Mouse (Mus musculus) lung, postnatal 0 days (tissue): ENCODE measurements at regions not wholly inside any gene's neighbourhood (a gene's known extent, or its start where the extent isn't known, plus 50 kb on each side); places are given as distances from the start of the nearest gene placed in this dataset.

Experiments used
- CTCF ChIP-seq: IDR thresholded peaks from 2 replicates; pipeline ENCODE4 v1.5.1; 2016; ENCODE audit warnings: antibody characterized with exemption, mild to moderate bottlenecking
- EP300 ChIP-seq: IDR thresholded peaks from 2 replicates; pipeline ENCODE4 v1.6.1; 2016; ENCODE audit warnings: antibody characterized with exemption, mild to moderate bottlenecking, control low read depth

DNA sequence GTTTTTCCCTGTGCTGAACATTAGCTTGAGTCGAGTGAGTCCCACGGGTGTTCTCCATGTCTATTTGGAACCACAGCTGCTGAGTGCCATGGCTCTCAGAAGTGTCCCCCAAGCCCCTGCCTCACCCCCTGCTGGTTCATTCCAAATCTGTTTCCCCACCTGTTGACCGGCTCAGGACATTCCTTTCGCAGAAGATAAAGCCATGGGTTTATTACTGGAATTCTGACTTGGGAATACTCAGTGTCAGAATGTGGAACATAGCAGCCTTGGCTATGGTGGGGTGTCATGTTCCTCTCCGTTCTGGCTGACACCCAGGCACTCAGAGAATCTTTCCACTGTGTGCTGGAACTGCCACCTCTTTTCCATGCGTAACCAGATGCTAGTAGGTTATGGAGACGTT is 148.7 kb upstream of the Ankrd50 start:
- TF ChIP-seq CTCF (no peak), EP300 (no peak)
